Mouse (Mus musculus): ENCODE results near the gene Pcdh10. TPM values are rescaled to one million over a fixed set of nuclear protein-coding genes. Genes with fewer than 3 reads are reported as not detected.
A peak's percentile ranks its signal among the peaks of the same experiment; 100 is the strongest.

Gene Pcdh10
- 100 to 1,000 TPM; 201 to 203 TPM for total RNA-seq (2021)
- long read RNA-seq, experiment 1, full-length matches to known transcripts: 62 of 75 reads
- long read RNA-seq, experiment 1, partial matches to known transcripts: 1 of 75 reads
- long read RNA-seq, experiment 1, other reads (novel, unspliced or antisense): 12 of 75 reads
- long read RNA-seq, experiment 2, full-length matches to known transcripts: 51 of 60 reads
- long read RNA-seq, experiment 2, partial matches to known transcripts: 2 of 60 reads
- long read RNA-seq, experiment 2, other reads (novel, unspliced or antisense): 7 of 60 reads

GRCm38 (mm10) chr3:45378145-45378544, at the start of gene Pcdh10:
Gene Pcdh10, plus strand, starts transcription at chr3:45378398.
- peak within 1 kb of the TSS; percentile 81 for H3K4me3 ChIP-seq
- no peak for TF ChIP-seq CTCF (IDR thresholded peaks at IDR 0.05)
- H3K27ac ChIP-seq: peak within 1 kb of the TSS; percentile 92
- peak; percentile 98 for DNase-seq (ENCODE audit: extremely low spot score in 1 of 2, low spot score in 2 of 2)
- intact Hi-C loops (cut with DNase I): loop anchor here (5.0 to 10.0 kb wide), 2 partner anchors 174 to 1617 kb away; no protein-coding TSS in a partner anchor

GRCm38 (mm10) chr3:45355919-45356318, 22.3 kb upstream of the Pcdh10 start:
- no peak overlapping the region for H3K4me3 ChIP-seq
- no peak for TF ChIP-seq CTCF (IDR thresholded peaks at IDR 0.05)
- DNase-seq (ENCODE audit: extremely low spot score in 1 of 2, low spot score in 2 of 2): no peak
- no peak overlapping the region for H3K27ac ChIP-seq
- intact Hi-C loops (cut with DNase I): no loop called here

GRCm38 (mm10) chr3:45368952-45369351, 9.2 kb upstream of the Pcdh10 start:
- intact Hi-C loops (cut with DNase I): no loop called here
- DNase-seq (ENCODE audit: extremely low spot score in 1 of 2, low spot score in 2 of 2): no peak
- Histone ChIP-seq H3K4me3 (no peak overlapping the region), H3K27ac (no peak overlapping the region)
- TF ChIP-seq CTCF (IDR thresholded peaks at IDR 0.05): peak; percentile 56

GRCm38 (mm10) chr3:45375761-45376500, 2.3 kb upstream of the Pcdh10 start:
- peak; percentile 82 for TF ChIP-seq CTCF (IDR thresholded peaks at IDR 0.05)
- Histone ChIP-seq H3K27ac (peak overlapping the region; percentile 89), H3K4me3 (peak overlapping the region; percentile 81)
- intact Hi-C loops (cut with DNase I): loop anchor here (5.0 to 10.0 kb wide), 2 partner anchors 176 to 1619 kb away; no protein-coding TSS in a partner anchor
- peak; percentile 83 to 86 for DNase-seq (ENCODE audit: extremely low spot score in 1 of 2, low spot score in 2 of 2)

GRCm38 (mm10) chr3:45376501-45377390, 1.5 kb upstream of the Pcdh10 start:
- peak overlapping the region; percentile 89 for H3K27ac ChIP-seq
- no peak for TF ChIP-seq CTCF (IDR thresholded peaks at IDR 0.05)
- peak; percentile 56 to 60 for DNase-seq (ENCODE audit: extremely low spot score in 1 of 2, low spot score in 2 of 2)
- H3K4me3 ChIP-seq: peak overlapping the region; percentile 81
- intact Hi-C loops (cut with DNase I): loop anchor here (5.0 to 10.0 kb wide), 2 partner anchors 176 to 1618 kb away; no protein-coding TSS in a partner anchor

- DNase-seq (ENCODE audit: extremely low spot score in 1 of 2, low spot score in 2 of 2): peak; percentile 38 to 65
- no peak for TF ChIP-seq CTCF (IDR thresholded peaks at IDR 0.05)
- peak overlapping the region; percentile 73 for H3K27ac ChIP-seq
- intact Hi-C loops (cut with DNase I): loop anchor here (5.0 to 10.0 kb wide), 2 partner anchors 175 to 1617 kb away; no protein-coding TSS in a partner anchor
- H3K4me3 ChIP-seq: peak overlapping the region; percentile 81
Measured at GRCm38 (mm10) chr3:45377391-45377998, 703 bp upstream of the Pcdh10 start.

- DNase-seq (ENCODE audit: extremely low spot score in 1 of 2, low spot score in 2 of 2): peak; percentile 44 to 53
- no peak for TF ChIP-seq CTCF (IDR thresholded peaks at IDR 0.05)
- Histone ChIP-seq H3K27ac (peak overlapping the region; percentile 92), H3K4me3 (peak overlapping the region; percentile 81)
- intact Hi-C loops (cut with DNase I): loop anchor here (5.0 to 10.0 kb wide), 2 partner anchors 173 to 1615 kb away; no protein-coding TSS in a partner anchor
Measured at GRCm38 (mm10) chr3:45379541-45379971, 1.4 kb downstream of the Pcdh10 start.

- no peak for TF ChIP-seq CTCF (IDR thresholded peaks at IDR 0.05)
- peak overlapping the region; percentile 81 for H3K4me3 ChIP-seq
- H3K27ac ChIP-seq: peak overlapping the region; percentile 92
- peak; percentile 51 to 54 for DNase-seq (ENCODE audit: extremely low spot score in 1 of 2, low spot score in 2 of 2)
- intact Hi-C loops (cut with DNase I): loop anchor here (5.0 to 10.0 kb wide), 4 partner anchors 37 to 1615 kb away; no protein-coding TSS in a partner anchor
Measured at GRCm38 (mm10) chr3:45379972-45380761, 2.0 kb downstream of the Pcdh10 start.

GRCm38 (mm10) chr3:45380811-45381761, 2.9 kb downstream of the Pcdh10 start:
- Histone ChIP-seq H3K4me3 (peak overlapping the region; percentile 81), H3K27ac (peak overlapping the region; percentile 92)
- DNase-seq (ENCODE audit: extremely low spot score in 1 of 2, low spot score in 2 of 2): peak; percentile 55 to 56
- peak; percentile 37 for TF ChIP-seq CTCF (IDR thresholded peaks at IDR 0.05)
- intact Hi-C loops (cut with DNase I): loop anchor here (5.0 to 10.0 kb wide), 2 partner anchors 36 to 944 kb away; no protein-coding TSS in a partner anchor
